Mouse (Mus musculus): Measurements from ENCODE around the gene Myh7b. TPM values are rescaled to one million over a fixed set of nuclear protein-coding genes. Genes with fewer than 3 reads are reported as not detected.

Myh7b gene
- polyA plus RNA-seq (2016; fragmentation: Nextera tagmentation; extraction: Ambion mirVana): 1.9 and 2.1 TPM in 2 replicates

DNA sequence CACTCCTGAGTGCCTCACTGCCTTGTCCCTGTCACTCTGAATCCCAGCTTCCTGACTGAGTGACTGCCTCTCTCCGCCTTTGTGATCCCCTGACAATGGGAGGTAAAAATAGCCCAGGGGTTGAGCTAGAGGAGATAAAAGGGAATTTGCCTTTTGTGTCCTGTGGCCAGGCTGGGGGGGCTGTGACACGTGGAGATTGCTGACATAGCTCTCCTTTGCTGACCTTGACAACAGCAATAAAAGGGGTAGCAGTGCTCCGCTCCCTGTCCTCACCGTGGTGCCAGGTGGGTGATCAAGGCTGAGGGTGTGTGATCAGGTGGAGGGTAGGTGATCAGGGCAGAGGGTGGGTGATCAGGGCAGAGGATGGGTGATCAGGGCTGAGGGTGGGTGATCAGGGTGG is at the start of gene Myh7b:
TSS of gene Myh7b (plus strand) at position 235 of the 400 bp plus-strand sequence.
- Histone ChIP-seq H3K4me1 (replicated peaks) (0 out of 2 replicates have a peak, but pooled peaks cover 5% of the 10 kb centered on the region), H3K9ac (replicated peaks) (no peak within 1 kb of the TSS), H3K27me3 (peaks cover 19% of the 10 kb centered on the region), H3K36me3 (no peaks in the 10 kb centered on the region), H3K27ac (no peak within 1 kb of the TSS), H3K9me3 (no peaks in the 10 kb centered on the region), H3K4me2 (no peak within 1 kb of the TSS), H3K4me3 (replicated peaks) (no peak within 1 kb of the TSS)
- 49% methylated on average over 4 of the region's 4 CpGs for WGBS
- ATAC-seq (ENCODE audit: insufficient number of reproducible peaks, insufficient read depth, low FRiP score, low TSS enrichment, low read depth): no peak

DNA sequence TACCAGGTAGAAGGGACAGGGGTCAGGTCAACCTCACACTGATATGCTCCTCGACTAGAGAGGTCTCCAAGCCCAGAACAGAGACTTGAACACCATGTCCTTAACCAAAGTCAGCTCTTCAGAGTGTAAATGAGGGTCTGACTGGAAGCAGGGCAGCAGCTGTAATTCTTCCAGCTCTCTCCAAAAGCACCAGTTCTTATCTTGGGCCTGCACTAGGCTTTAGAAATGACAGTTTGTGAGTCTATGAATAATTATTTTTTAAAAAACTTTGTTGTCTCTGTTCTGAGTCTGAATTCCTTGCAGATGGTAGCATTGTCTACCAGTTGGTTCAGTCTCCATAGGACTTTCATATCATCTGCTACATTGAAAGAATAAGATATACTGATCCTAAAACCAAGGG is 48.8 kb upstream of the Myh7b start:
- H3K9ac ChIP-seq (replicated peaks): no peak overlapping the region
- WGBS: 71% methylated on average over 1 of the region's 1 CpGs
- H3K9me3 ChIP-seq: no peaks in the 10 kb centered on the region
- H3K4me1 ChIP-seq (replicated peaks): no peaks in the 10 kb centered on the region
- H3K36me3 ChIP-seq: peaks cover 14% of the 10 kb centered on the region; the same call in 1 of the 2 replicates
- H3K27me3 ChIP-seq: no peaks in the 10 kb centered on the region
- no peak overlapping the region for H3K4me2 ChIP-seq
- no peak overlapping the region for H3K27ac ChIP-seq
- H3K4me3 ChIP-seq (replicated peaks): no peak overlapping the region
- no peak for ATAC-seq (ENCODE audit: insufficient number of reproducible peaks, insufficient read depth, low FRiP score, low TSS enrichment, low read depth)

DNA sequence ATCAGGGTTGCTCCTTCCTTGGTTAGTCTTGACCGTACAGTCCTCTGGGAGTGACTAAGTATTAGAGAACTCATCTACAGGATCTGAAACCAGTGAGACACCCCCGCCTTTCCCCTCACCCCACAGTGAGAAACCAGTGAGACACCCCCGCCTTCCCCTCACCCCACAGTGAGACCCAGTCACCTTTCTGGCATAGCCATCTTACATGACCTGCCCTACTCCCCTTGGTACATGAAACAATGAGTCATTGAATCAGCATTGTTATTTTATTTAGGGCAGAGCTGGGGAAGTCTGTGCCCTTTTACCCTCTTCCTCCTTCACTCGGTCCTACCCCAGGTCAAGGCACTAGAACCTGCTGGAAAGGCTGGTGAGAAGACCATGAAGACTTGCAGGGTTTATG is 48.1 kb upstream of the Myh7b start:
- Histone ChIP-seq H3K9ac (replicated peaks) (no peak overlapping the region), H3K9me3 (no peaks in the 10 kb centered on the region), H3K27ac (no peak overlapping the region), H3K4me1 (replicated peaks) (no peaks in the 10 kb centered on the region), H3K4me2 (no peak overlapping the region), H3K4me3 (replicated peaks) (no peak overlapping the region), H3K36me3 (peaks cover 14% of the 10 kb centered on the region; the same call in 1 of the 2 replicates), H3K27me3 (no peaks in the 10 kb centered on the region)
- no peak for ATAC-seq (ENCODE audit: insufficient number of reproducible peaks, insufficient read depth, low FRiP score, low TSS enrichment, low read depth)
- WGBS: 77% methylated on average over 4 of the region's 4 CpGs

DNA sequence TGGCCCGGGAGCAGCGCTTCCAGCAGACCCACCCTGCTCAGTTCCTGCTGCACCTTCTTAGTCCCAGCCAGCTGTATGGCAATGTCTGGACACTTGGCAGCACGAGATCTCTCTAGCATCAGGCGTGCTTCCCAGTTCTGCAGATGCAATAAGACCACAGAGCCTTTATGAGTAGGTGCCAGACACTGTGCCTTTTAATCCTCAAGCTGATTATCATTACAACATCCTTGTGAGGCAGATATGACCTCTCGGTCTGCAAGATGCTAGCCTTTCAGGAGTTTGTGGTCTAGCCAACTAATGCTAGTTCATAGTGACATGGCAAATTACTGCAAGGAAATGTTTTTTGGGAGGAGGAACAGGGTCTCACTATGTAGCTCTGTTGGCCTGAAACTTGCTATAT is 43.3 kb upstream of the Myh7b start:
- Histone ChIP-seq H3K27me3 (no peaks in the 10 kb centered on the region), H3K27ac (no peak overlapping the region), H3K4me3 (replicated peaks) (no peak overlapping the region), H3K9ac (replicated peaks) (no peak overlapping the region), H3K4me1 (replicated peaks) (no peaks in the 10 kb centered on the region), H3K9me3 (no peaks in the 10 kb centered on the region), H3K36me3 (peaks cover 14% of the 10 kb centered on the region; the same call in 1 of the 2 replicates), H3K4me2 (no peak overlapping the region)
- no peak for ATAC-seq (ENCODE audit: insufficient number of reproducible peaks, insufficient read depth, low FRiP score, low TSS enrichment, low read depth)
- WGBS: 89% methylated on average over 5 of the region's 5 CpGs

DNA sequence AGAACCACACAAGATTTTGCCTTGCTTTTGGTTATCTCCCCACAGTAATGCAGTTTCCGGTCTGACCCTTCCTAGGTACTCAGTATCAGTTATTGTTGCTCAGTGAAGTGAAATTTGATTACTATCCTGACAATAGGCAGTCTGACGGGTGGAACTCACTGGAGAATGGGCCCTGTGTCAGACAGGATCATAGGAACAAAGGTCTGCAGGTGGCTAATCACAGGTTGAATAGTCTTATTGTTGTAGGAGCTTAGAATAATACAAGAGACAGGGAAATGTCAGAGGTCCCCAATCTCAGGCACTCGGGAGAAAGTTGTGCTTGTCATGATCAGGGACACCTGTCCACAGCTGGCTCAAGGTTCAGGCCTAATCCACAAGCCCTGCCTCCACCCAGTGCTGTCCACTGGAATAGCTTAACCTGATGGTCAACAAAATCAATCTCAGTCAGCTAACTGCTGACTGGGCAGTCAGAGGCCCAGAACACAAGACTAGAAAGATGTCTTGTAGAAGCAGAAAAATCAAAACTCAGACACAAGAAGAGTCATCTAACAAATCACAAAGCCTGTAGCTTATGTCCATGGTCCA is 41.7 kb upstream of the Myh7b start:
- H3K4me2 ChIP-seq: no peak overlapping the region
- no peaks in the 10 kb centered on the region for H3K9me3 ChIP-seq
- no peak for ATAC-seq (ENCODE audit: insufficient number of reproducible peaks, insufficient read depth, low FRiP score, low TSS enrichment, low read depth)
- WGBS: 55% methylated on average over 3 of the region's 3 CpGs
- H3K9ac ChIP-seq (replicated peaks): no peak overlapping the region
- H3K27ac ChIP-seq: no peak overlapping the region
- no peak overlapping the region for H3K4me3 ChIP-seq (replicated peaks)
- H3K36me3 ChIP-seq: peaks cover 9% of the 10 kb centered on the region; the same call in 1 of the 2 replicates
- no peaks in the 10 kb centered on the region for H3K4me1 ChIP-seq (replicated peaks)
- no peaks in the 10 kb centered on the region for H3K27me3 ChIP-seq

DNA sequence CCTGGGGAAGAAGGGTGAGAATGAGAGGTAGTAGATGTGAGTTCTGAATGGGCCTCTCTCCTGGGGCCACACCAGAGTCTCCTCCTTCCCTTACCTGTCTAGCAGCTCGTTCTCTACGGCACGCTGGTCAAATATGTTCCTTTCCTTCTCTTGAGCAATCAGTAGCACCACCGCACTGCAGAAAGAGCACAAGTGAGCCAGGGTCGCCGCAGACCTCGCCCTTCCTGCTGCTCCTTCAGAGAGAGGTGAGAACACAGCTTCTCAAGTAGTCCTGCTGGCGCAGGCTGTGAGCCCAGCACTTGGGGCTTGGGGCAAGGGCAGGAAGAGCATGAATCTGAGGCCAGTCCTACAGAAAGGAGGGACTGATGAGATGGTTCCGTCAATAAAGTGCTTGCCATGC is 38.0 kb upstream of the Myh7b start:
- no peak overlapping the region for H3K4me2 ChIP-seq
- no peaks in the 10 kb centered on the region; the same call in 1 of the 2 replicates for H3K36me3 ChIP-seq
- 91% methylated on average over 9 of the region's 9 CpGs for WGBS
- ATAC-seq (ENCODE audit: insufficient number of reproducible peaks, insufficient read depth, low FRiP score, low TSS enrichment, low read depth): no peak
- no peaks in the 10 kb centered on the region for H3K27me3 ChIP-seq
- H3K4me3 ChIP-seq (replicated peaks): no peak overlapping the region
- H3K9ac ChIP-seq (replicated peaks): no peak overlapping the region
- no peaks in the 10 kb centered on the region for H3K9me3 ChIP-seq
- no peak overlapping the region for H3K27ac ChIP-seq
- H3K4me1 ChIP-seq (replicated peaks): no peaks in the 10 kb centered on the region

DNA sequence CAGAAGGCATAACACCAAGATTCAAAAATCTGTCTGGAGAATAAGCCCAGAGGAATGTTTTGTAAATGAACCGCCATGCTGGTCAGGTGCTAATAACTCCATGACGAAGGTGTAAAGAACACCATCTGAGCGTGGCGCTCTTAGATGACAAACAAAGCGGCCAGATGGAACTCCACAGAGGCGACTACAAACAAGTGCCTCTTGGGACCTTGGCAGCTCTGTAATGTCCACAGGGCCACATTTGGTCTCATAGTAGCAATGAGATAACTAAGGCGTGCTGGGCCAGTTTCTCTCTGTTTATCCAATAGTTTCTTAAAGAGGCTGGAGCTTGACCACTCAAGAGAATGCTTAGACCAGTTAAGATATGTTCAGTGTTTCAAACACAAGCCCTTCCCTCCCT is 37.0 kb upstream of the Myh7b start:
- no peaks in the 10 kb centered on the region for H3K9me3 ChIP-seq
- H3K4me2 ChIP-seq: no peak overlapping the region
- H3K9ac ChIP-seq (replicated peaks): no peak overlapping the region
- H3K4me3 ChIP-seq (replicated peaks): no peak overlapping the region
- H3K4me1 ChIP-seq (replicated peaks): no peaks in the 10 kb centered on the region
- no peaks in the 10 kb centered on the region for H3K27me3 ChIP-seq
- H3K36me3 ChIP-seq: no peaks in the 10 kb centered on the region; the same call in 1 of the 2 replicates
- ATAC-seq (ENCODE audit: insufficient number of reproducible peaks, insufficient read depth, low FRiP score, low TSS enrichment, low read depth): no peak
- 90% methylated on average over 7 of the region's 7 CpGs for WGBS
- H3K27ac ChIP-seq: no peak overlapping the region

DNA sequence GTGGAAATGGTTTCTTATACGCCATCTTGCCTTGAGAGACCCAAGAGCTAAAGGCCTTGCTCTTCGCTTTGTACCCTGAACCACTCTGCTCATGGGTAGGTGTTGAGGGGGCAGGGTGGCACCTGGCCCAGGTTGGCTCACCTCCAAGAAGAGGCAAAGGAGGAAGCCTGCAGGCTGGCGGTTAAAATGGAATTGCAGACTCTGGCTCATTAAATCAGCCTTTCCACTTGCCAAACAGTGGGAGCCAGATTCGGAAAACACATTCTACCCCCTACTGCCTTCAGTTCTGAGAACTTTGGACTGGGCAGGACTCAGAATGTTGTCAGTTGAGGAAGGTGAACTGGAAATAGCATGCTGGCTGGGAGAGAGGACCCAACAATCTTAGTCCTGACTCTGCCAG is 36.3 kb upstream of the Myh7b start:
- Histone ChIP-seq H3K4me2 (no peak overlapping the region), H3K4me3 (replicated peaks) (no peak overlapping the region), H3K27me3 (no peaks in the 10 kb centered on the region), H3K9me3 (no peaks in the 10 kb centered on the region), H3K9ac (replicated peaks) (no peak overlapping the region), H3K4me1 (replicated peaks) (no peaks in the 10 kb centered on the region), H3K27ac (no peak overlapping the region), H3K36me3 (no peaks in the 10 kb centered on the region; the same call in 1 of the 2 replicates)
- 83% methylated on average over 4 of the region's 4 CpGs for WGBS
- no peak for ATAC-seq (ENCODE audit: insufficient number of reproducible peaks, insufficient read depth, low FRiP score, low TSS enrichment, low read depth)

DNA sequence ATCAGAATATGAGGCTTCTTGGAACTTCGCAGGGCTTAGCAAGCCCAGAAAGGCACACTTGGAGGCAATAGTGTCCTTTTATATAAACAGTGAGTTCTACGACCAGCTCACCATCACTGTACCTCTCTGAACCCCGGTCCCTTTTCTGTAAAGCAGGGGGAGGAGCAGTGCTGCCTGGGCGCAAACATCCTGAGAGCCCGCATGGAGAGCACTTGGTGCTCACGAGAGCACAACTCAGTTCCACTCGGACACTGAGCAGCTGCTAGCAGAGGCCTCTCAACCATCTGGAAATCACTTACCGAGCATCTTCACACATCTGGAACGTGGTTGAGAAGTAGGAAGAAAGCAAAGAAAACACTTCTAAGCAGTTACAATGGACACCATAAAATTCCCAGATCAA is 34.4 kb upstream of the Myh7b start:
- no peak overlapping the region for H3K4me2 ChIP-seq
- H3K36me3 ChIP-seq: no peaks in the 10 kb centered on the region; the same call in 1 of the 2 replicates
- no peak for ATAC-seq (ENCODE audit: insufficient number of reproducible peaks, insufficient read depth, low FRiP score, low TSS enrichment, low read depth)
- H3K9me3 ChIP-seq: no peaks in the 10 kb centered on the region
- no peak overlapping the region for H3K4me3 ChIP-seq (replicated peaks)
- H3K4me1 ChIP-seq (replicated peaks): no peaks in the 10 kb centered on the region
- no peak overlapping the region for H3K9ac ChIP-seq (replicated peaks)
- no peaks in the 10 kb centered on the region for H3K27me3 ChIP-seq
- no peak overlapping the region for H3K27ac ChIP-seq
- WGBS: 62% methylated on average over 9 of the region's 9 CpGs

DNA sequence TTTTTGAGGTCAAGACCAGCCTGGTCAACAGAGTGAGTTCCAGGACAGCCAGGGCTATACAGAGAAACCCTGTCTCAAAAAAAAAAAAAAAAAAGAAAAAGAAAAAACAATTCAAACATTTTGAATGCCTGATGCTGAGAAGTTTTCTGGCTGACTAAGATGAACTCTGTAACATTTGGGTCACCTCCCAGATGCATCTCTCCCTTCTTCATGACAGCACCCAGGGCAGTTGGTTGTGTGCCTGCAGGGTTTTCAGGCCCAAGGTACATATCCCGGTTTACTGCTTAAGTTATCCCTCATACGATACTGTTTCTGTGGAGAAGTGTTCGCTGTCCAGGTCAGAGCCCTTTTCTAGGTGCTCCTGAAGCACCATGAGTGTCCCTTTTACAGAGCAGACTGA is 30.7 kb upstream of the Myh7b start:
- Histone ChIP-seq H3K4me1 (replicated peaks) (no peaks in the 10 kb centered on the region), H3K4me3 (replicated peaks) (no peak overlapping the region), H3K9me3 (no peaks in the 10 kb centered on the region), H3K36me3 (no peaks in the 10 kb centered on the region), H3K4me2 (no peak overlapping the region), H3K9ac (replicated peaks) (no peak overlapping the region), H3K27ac (no peak overlapping the region), H3K27me3 (no peaks in the 10 kb centered on the region)
- WGBS: 93% methylated on average over 3 of the region's 3 CpGs
- ATAC-seq (ENCODE audit: insufficient number of reproducible peaks, insufficient read depth, low FRiP score, low TSS enrichment, low read depth): no peak

DNA sequence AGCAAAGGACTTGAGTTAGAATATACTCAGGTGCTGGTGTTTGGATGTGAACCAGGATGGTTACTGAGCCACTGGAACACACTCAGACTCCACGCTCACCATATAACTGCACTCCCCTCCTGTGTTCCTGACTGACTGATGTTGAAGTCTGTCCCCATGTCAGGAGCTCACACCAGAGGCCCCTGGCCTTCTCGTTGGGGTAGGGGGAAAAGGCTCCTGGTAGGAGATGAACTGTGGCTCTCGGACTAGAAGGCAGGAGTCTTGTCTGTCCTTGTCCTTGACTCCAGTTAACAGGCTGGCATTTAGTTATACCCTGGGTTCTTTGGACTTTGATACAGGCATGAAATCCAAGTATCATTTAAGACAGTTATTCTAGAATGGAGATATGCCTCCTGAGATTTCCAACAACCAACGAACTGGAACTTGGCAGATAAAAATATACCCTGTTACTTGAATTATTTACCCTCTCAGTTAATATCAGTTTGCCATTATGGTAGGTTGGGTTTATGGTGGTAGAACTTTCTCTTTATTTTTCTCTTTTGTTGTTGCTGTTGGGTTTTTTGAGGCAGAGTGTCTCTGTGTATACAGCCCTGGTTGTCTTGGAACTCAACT is 28.5 kb upstream of the Myh7b start:
- no peaks in the 10 kb centered on the region for H3K9me3 ChIP-seq
- no peak overlapping the region for H3K4me2 ChIP-seq
- no peaks in the 10 kb centered on the region for H3K27me3 ChIP-seq
- H3K9ac ChIP-seq (replicated peaks): no peak overlapping the region
- H3K4me1 ChIP-seq (replicated peaks): no peaks in the 10 kb centered on the region
- 73% methylated on average over 4 of the region's 4 CpGs for WGBS
- no peaks in the 10 kb centered on the region for H3K36me3 ChIP-seq
- H3K4me3 ChIP-seq (replicated peaks): no peak overlapping the region
- ATAC-seq (ENCODE audit: insufficient number of reproducible peaks, insufficient read depth, low FRiP score, low TSS enrichment, low read depth): no peak
- no peak overlapping the region for H3K27ac ChIP-seq

DNA sequence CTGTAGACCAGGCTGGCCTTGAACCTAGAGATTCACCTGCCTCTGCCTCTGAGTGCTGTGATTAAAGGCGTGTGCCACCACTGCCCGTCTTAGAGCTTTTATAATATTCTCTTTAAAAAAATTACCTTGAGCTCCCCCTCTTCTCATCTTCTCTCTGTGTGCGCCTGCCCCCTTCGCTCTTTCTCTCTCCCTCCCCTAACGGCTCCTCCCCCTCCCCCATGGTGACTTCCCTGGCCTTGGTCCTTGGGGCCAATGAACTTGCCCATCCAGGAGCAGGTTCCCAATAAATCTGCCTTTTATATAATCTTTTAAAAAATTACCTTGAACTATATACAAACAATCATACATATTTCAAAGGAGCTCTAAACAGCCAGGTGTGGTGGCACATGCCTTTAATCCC is 28.0 kb upstream of the Myh7b start:
- 82% methylated on average over 5 of the region's 5 CpGs for WGBS
- no peak overlapping the region for H3K4me3 ChIP-seq (replicated peaks)
- H3K27ac ChIP-seq: no peak overlapping the region
- H3K9ac ChIP-seq (replicated peaks): no peak overlapping the region
- H3K4me2 ChIP-seq: no peak overlapping the region
- no peaks in the 10 kb centered on the region for H3K9me3 ChIP-seq
- ATAC-seq (ENCODE audit: insufficient number of reproducible peaks, insufficient read depth, low FRiP score, low TSS enrichment, low read depth): no peak
- no peaks in the 10 kb centered on the region for H3K36me3 ChIP-seq
- no peaks in the 10 kb centered on the region for H3K27me3 ChIP-seq
- no peaks in the 10 kb centered on the region for H3K4me1 ChIP-seq (replicated peaks)
